Mouse (Mus musculus) layer of hippocampus, adult 8-10 months (tissue): ENCODE results near the gene Olfr1246. TPM values are rescaled to one million over a fixed set of nuclear protein-coding genes. Genes with fewer than 3 reads are reported as not detected.
"Not testable (repeated sequence)": the region's sequence is repeated elsewhere in the genome, so short reads cannot be mapped to it uniquely, and the experiment has no call there.

Experiments
- DNase-seq, 2 experiments: peaks; one replicate each; pipeline ENCODE4 v3.0.0; 2022; ENCODE audit warnings: low spot score in 2 of 2
- total RNA-seq, 4 experiments: library from RNA; stranded (reverse); gene quantifications; 2 replicates each; pipeline ENCODE4 v1.2.4; 2022

Gene Olfr1246
- not detected for total RNA-seq

GRCm38 (mm10) chr2:89593057-89593456 is at the start of gene Olfr1246:
Olfr1246 (minus strand) TSS chr2:89593157.
- no peak for DNase-seq

- DNase-seq: no peak
Measured at GRCm38 (mm10) chr2:89634883-89635282, 41.9 kb upstream of the Olfr1246 start, which contains the start of gene Olfr1249. Olfr1249 (minus strand) TSS chr2:89634983.

DNA sequence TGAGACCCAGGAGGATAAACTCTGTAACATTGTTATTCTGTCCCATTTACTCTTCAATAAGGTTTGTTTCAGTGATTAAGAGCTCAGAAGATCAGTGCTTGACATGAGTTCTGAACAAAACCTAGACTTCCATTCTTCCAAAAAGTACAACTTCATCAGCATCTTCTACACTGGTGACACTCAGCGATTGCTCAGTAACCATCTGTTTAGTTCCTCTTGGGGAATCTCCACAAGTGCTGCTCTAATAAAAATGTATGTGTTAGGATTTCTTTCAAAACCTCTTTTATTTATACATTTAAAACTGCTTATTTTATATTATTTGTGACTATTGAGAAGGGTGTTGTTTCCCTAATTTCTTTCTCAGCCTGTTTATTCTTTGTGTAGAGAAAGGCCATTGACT is 25.2 kb upstream of the Olfr1246 start, which contains the start of gene Olfr1248:
Gene Olfr1248, minus strand, starts transcription at position 101 of the 400 bp plus-strand sequence.
- not testable (repeated sequence) for DNase-seq

DNA sequence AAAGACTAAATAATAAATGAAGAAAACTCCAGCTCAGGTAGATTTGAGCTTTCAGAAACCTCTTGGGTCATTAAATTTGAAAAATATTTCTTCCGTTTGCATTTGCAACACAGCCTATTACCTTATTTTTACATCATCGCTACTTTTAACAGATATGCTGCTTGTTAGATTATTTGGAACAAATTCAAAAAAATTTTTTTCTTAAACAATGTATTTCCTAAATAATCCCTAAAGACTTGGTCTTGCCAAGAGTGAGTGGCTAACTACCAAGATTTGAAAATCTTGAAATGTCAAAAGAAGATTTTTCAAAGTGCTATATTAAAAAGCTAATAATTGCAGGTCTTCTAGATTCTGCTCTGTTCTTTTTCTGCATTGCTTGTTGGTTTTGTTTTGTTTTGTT is 21.1 kb upstream of the Olfr1246 start, which contains the start of gene Olfr1247:
Gene Olfr1247, minus strand, starts transcription at position 101 of the 400 bp plus-strand sequence.
- DNase-seq: no peak

DNA sequence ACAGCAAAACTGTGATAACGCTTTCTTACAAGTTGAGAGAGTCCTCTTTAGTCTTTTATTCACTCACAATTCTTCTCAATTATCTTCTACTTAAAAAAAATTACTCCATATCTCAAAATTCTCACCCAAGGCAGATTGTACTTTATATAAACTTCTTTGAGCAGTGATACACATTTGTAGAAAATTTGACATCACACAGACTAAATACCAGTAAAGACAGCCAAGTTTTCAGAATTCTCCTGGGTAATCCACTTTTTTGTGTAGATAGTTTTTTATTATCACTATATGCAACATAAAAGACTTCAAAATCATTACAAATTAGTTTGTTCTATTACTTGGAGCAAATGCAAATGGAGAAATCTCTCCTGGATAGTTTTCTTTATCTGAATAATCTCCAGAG is 14.6 kb downstream of the Olfr1246 start, which contains the start of gene Olfr1245:
Gene Olfr1245, minus strand, starts transcription at position 101 of the 400 bp plus-strand sequence.
- DNase-seq: no peak

- not testable (repeated sequence) for DNase-seq
Measured at GRCm38 (mm10) chr2:89562706-89563105, 30.3 kb downstream of the Olfr1246 start.

- no peak for DNase-seq
Measured at GRCm38 (mm10) chr2:89544516-89544915, 48.4 kb downstream of the Olfr1246 start.

DNA sequence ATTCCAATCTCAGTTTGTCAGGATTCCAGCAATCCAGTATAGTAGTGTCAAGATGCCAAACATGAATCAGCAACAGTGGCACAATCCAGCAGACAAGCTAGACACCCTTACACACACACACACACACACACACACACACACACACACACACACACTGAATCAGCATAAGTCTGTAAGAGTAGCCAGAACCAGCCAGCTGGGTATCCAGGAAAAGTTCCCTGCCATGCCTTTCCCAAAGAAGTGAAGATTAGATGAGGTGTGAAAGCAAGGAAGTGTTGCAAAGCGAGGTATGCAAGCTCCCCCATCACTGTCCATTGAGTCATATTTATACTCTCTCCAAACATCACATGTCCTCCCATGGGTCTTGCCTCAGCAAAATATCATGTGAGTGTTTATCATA is 53.0 kb downstream of the Olfr1246 start:
- DNase-seq: no peak

Other genes with a start within 250 kb of the Olfr1246 start
- gene Olfr1234, start 228.3 kb downstream of the Olfr1246 start, total RNA-seq: not detected
- gene Olfr1238, start 183.5 kb downstream of the Olfr1246 start, total RNA-seq: not detected
- not detected for gene Olfr1239, start 172.8 kb downstream of the Olfr1246 start, total RNA-seq
- gene Olfr1240, start 150.2 kb downstream of the Olfr1246 start, total RNA-seq: not detected
- gene Olfr1241, start 106.0 kb downstream of the Olfr1246 start, total RNA-seq: not detected
- not detected for gene Olfr1242, start 94.8 kb downstream of the Olfr1246 start, total RNA-seq
- gene Olfr1243, start 61.7 kb downstream of the Olfr1246 start, total RNA-seq: not detected
- not detected for gene Olfr1245, start 14.7 kb downstream of the Olfr1246 start, total RNA-seq
- under 1 TPM in 1 of 4 experiments, not detected in 3; 0.09 TPM for gene Olfr1247, start 21.0 kb upstream of the Olfr1246 start, total RNA-seq
- not detected for gene Olfr1248, start 25.1 kb upstream of the Olfr1246 start, total RNA-seq
- gene Olfr1249, start 41.8 kb upstream of the Olfr1246 start, total RNA-seq: not detected
- not detected for gene Olfr1250, start 68.3 kb upstream of the Olfr1246 start, total RNA-seq
- gene Olfr1251, start 78.8 kb upstream of the Olfr1246 start, total RNA-seq: not detected
- not detected for gene Olfr1252, start 131.9 kb upstream of the Olfr1246 start, total RNA-seq
- gene Olfr1253, start 163.9 kb upstream of the Olfr1246 start, total RNA-seq: not detected
- not detected for gene Olfr1254, start 200.5 kb upstream of the Olfr1246 start, total RNA-seq
- gene Olfr1255, start 218.9 kb upstream of the Olfr1246 start, total RNA-seq: not detected
- not detected for gene Olfr1256, start 248.4 kb upstream of the Olfr1246 start, total RNA-seq